Mouse (Mus musculus): ENCODE measurements around the gene Mansc1.
A peak's percentile ranks its signal among the peaks of the same experiment; 100 is the strongest.

Gene Mansc1

GRCm38 (mm10) chr6:134636476-134636875 is 4.2 kb upstream of the Mansc1 start:
- no peak for DNase-seq

DNA sequence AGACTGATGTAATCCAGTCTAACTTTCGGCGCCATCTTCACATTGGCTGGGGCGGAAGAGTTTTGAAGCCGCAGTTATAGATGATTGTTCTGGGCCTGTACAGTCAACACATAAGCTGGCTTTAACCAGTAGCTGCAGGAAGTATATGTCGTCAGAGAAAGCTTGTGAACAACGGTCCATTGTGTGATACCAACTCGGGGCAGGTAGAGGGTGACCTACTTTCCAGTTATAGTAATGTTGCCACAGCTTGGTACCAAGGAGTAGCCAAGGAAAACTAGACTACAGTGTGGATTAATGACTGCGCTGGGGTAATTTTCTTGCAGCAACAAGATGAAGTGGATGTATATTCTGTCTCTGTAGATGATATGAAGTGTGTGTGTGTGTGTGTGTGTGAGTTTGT is 1.3 kb upstream of the Mansc1 start:
- DNase-seq: no peak

DNA sequence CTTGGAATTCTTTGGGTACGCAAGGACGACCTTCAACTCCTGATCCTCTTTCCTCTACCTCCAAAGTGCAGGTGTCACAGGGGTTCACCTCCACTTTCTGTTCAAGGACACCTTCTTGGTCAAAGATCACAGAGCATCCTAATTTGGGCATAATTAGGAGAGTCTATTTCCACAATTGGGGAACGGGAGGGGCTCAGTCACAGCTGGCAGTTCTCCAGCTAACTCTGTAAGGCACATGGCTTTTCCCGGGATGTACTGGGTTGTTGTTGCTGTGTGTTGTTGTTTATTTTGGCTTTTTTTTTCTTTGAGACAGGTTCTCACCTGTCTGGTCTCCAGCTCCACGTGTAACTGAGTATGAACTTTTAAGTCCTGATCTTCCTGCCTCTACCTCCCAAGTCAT is 468 bp upstream of the Mansc1 start:
- DNase-seq: no peak

DNA sequence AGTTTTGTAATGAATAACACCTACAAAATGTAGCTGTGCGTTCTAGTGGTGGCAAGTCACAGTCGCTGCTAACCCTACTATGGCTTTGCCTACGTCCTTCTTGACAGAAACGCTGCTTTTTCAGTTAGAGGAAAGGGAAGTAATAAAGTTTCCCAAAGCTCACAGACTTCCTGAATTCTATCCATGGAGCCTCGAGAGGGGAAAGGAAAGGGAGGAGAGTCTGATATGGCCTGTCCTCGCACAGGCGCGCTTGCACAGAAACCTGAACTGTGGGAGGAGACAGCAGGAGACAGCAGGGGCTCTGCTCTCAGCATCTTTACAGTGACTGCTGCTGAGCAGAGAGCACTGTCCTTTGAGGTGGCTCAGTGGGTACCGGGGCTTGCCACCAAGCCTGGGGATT is 1.8 kb downstream of the Mansc1 start:
- no peak for DNase-seq

DNA sequence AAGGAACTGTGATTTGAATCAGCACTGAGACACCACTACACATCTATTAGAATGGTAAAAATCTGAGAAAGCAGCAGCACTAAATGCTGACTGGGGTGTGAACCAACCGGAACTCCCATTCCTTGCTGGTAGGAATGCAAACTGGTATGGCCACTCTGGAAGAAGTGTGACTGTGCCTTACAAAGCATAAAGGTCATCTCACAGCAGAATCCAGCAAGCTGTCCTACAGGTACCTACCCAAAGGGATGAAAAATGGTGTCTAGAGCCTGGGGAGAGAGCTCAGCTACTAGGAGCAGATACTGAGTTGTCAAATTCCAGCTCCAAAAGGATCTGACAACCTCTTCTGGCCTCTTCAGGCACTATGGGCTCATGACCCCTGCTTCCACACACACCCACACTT is 5.7 kb downstream of the Mansc1 start:
- DNase-seq: no peak

DNA sequence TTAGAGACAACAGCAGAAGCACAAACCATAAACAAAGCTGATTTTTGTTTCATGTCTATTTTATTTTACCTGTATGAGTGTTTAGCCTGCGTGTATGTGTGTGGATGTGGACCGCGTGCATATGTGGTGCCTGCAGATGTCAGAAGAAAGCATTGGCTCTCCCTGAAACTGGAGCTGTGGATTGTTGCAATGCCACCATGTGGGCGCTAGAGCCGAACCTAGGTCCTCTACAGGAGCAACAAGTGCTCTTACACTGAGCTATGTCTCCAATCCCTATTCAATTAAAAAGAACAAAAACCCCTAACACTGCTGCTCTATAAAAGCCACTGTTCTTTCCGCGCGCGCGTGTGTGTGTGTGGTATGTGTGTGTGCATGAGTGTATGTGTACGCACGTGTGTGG is 6.9 kb downstream of the Mansc1 start:
- no peak for DNase-seq

GRCm38 (mm10) chr6:134621552-134621949 is 10.7 kb downstream of the Mansc1 start:
- DNase-seq: peak; percentile 32

DNA sequence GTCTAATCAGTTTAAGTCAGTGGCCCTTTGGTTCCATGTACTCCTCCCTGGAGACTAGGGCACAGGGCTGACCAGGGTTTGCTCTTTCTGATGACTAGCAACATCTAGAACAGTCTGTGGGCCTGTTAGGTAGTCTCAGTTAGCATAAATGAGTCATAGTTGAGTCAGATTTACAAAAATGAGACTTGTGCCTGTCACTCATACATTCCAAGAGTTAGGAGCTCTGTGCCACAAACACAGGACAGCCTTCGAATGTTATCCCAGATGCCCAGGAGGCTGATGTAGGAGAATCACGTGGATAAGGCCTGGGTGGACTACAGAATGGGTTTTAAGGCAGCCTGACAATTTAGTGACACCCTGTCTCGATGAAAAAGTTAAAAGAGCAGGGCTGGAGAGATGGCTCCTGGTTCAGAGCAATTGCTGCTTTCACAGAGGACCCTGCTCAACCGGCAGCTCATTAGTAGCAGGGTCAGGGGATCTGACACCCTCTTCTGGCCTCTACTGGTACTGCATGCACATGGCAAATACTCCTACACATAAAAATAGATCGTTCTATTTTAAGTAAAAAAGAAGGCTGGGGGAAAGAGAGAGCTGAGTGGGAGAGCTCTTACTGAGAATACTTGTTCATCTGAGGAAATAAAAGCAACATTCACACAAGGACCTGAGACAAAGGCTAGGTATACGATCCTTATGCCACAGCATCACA is 11.3 kb downstream of the Mansc1 start:
- peak; percentile 64 for DNase-seq

DNA sequence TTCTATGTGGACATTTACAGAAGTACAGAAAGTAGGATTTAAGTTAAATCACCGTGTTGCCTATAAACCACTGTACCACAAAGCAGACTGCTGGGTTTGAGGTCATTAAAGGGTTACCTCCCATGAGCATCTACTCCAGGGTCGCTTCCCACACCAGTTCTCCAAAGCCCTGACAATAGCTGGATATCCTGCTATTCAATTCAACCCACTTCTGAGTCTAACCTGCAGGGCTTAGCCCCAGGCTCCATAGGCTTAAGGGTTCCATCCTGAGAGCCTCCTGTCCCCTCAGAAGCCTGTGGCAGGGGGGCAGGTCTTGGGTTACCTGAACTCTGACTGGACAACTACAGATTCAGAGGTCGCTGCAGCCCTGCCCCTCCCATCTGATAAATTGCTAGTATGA is 12.2 kb downstream of the Mansc1 start:
- DNase-seq: no peak

- DNase-seq: no peak
Observed at GRCm38 (mm10) chr6:134617589-134617988, 14.7 kb downstream of the Mansc1 start.

- peak; percentile 79 for DNase-seq
Observed at GRCm38 (mm10) chr6:134614723-134615648, 17.3 kb downstream of the Mansc1 start.

DNA sequence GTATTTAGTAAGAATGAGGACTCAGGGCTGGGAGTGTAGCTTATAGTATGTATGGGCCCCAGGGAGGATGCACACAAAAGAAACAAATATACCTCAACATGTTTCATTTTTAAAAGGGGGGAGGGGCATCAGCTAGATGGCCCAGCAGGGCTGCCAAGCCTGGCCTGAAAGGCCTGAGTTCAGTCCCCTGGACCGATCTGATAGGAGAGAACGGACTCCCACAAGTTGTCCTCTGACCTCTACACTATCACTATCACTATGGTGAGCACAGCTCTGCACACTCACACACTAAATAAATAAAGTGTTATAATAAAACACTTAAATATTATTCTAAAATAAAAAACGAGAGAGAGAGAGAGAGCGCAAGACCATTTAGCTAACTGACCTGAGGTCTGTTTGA is 18.0 kb downstream of the Mansc1 start:
- no peak for DNase-seq

DNA sequence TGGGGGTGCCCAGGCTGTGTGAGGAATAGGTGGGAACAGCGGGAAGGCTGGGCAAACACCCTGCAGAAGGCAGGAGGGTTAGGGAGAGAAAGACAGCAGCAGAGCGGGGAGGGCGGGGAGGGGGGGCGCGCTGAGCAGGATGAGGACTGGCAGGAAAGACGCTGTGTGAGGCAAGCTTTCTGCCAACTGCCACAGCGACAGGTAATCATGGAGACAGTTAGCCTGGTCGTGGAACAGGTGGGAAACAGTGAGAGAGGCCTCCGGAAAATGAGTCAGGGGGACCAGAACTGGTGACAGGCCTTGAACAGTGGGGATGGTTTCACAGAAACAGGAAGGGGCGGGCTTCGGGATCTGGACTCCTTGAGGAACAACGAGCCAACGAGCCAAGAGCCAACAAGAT is 20.4 kb downstream of the Mansc1 start:
- DNase-seq: no peak

DNA sequence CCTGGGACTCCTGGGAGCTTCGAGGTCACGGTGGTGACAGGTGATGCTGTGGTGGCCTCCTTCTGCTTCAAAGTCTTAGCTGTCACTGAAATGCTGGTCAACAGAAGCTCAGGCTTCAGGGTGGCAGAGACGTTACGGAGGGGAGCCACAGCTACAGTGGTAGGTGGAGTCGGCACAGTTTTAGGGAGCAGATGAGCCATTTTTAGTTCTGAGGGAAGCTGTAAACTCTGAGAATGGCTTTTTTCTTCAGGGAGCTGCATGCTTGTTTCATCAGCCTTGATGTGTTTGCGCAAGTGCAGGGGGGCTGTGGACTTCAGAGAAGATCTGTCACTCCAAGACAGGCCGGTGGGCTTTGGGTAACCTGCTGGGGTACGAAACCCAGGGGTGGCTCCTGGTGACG is 21.9 kb downstream of the Mansc1 start:
- no peak for DNase-seq

- DNase-seq: no peak
Observed at GRCm38 (mm10) chr6:134606949-134607746, 25.1 kb downstream of the Mansc1 start.

- DNase-seq: no peak
Observed at GRCm38 (mm10) chr6:134606540-134606939, 25.7 kb downstream of the Mansc1 start.

- DNase-seq: no peak
Observed at GRCm38 (mm10) chr6:134605196-134605595, 27.1 kb downstream of the Mansc1 start.

- no peak for DNase-seq
Observed at GRCm38 (mm10) chr6:134602371-134603003, 29.8 kb downstream of the Mansc1 start.

DNA sequence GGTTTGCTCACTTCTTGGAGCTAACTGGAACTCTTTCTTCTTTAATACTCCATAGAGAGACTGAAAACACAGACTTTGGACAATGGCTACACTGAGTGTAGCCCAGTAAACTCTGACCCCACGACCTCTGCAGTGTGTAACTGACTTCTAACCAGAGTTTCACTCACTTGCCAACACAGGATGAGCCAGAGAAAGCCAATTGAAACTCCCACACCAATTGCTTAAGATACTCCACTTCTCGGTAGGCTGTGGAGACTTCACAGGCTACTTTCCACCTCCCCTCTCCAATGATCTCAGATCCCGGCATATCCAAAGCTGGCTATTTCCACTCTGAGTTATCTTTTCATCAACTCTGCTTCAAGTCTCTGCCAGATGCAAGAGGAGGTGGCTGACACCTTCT is 30.5 kb downstream of the Mansc1 start:
- no peak for DNase-seq

- no peak for DNase-seq
Observed at GRCm38 (mm10) chr6:134601130-134601529, 31.2 kb downstream of the Mansc1 start.

GRCm38 (mm10) chr6:134599239-134599638 is 33.0 kb downstream of the Mansc1 start:
- no peak for DNase-seq

DNA sequence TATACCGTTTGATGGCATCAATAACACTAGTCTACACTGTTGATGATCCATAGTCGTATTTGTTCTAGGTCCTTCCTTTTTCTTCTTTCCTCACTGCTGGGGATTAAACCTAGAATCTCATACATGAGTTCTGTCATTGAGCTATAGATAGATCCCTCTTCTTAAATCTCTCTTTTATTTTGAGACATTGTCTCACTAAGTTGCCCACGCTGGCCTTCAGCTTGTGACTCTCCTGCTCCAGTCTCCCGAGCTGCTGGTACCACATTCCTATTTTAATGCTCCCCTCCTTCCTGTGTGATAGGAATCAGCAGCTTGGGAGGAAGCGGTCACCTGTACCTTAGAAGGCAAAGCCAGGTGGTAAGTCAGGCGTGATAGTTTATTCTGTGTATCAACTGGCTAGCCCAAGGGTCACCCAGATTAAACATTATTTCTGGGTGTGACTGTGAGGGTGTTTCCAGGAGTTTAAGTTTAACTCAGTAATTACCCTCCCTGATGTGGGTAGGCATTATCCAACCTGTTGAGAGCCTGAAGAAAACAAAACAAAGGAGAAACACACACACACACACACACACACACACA is 34.5 kb downstream of the Mansc1 start:
- DNase-seq: no peak
